Mouse (Mus musculus) adrenal gland, adult 10 weeks (tissue): ENCODE results near the gene Spns1. TPM values are rescaled to one million over a fixed set of nuclear protein-coding genes. Genes with fewer than 3 reads are reported as not detected.

Source experiments
- polyA plus RNA-seq: library from polyadenylated mRNA; stranded (reverse); fragments of 350-450 nt; fragmentation: Illumina TruSeq; extraction: RNeasy Lipid Tissue Mini Kit (QIAGEN cat#74804); gene quantifications from one replicate; pipeline ENCODE4 v1.2.3, GENCODE M21; 2014; ENCODE audit warnings: low read depth, low replicate concordance

The Spns1 gene
- 2.4 TPM for polyA plus RNA-seq

GRCm38 (mm10) chr7:126377278-126378158 is at the start of gene Spns1:
TSS of gene Spns1 (minus strand) at chr7:126377450.

GRCm38 (mm10) chr7:126414725-126415124 is 37.5 kb upstream of the Spns1 start, which contains the start of gene Cd19:
TSS of gene Cd19 (minus strand) at chr7:126414889.

GRCm38 (mm10) chr7:126396298-126397119 is 19.3 kb upstream of the Spns1 start, which contains the start of gene Nfatc2ip:
TSS of gene Nfatc2ip (minus strand) at chr7:126396737.

GRCm38 (mm10) chr7:126369393-126369792 is 7.9 kb downstream of the Spns1 start, which contains the start of gene Lat:
TSS of gene Lat (minus strand) at chr7:126369570.

Other genes starting within 250 kb of the Spns1 start
- 72.1 TPM for gene Xpo6, start 176.9 kb downstream of the Spns1 start, polyA plus RNA-seq
- gene Sbk1, start 104.8 kb downstream of the Spns1 start, polyA plus RNA-seq, result 25.2 TPM
- gene Lat, start 7.9 kb downstream of the Spns1 start, polyA plus RNA-seq, result not detected
- 7.6 TPM for gene Nfatc2ip, start 19.3 kb upstream of the Spns1 start, polyA plus RNA-seq
- not detected for gene Cd19, start 37.4 kb upstream of the Spns1 start, polyA plus RNA-seq
- gene Rabep2, start 51.3 kb upstream of the Spns1 start, polyA plus RNA-seq, result 0.47 TPM
- gene Atp2a1, start 85.7 kb upstream of the Spns1 start, polyA plus RNA-seq, result 5.9 TPM
- 1.3 TPM for gene Sh2b1, start 98.0 kb upstream of the Spns1 start, polyA plus RNA-seq
- 8.8 TPM for gene Tufm, start 109.9 kb upstream of the Spns1 start, polyA plus RNA-seq
- gene Atxn2l, start 126.0 kb upstream of the Spns1 start, polyA plus RNA-seq, result 23.1 TPM
- gene Eif3c, start 189.0 kb upstream of the Spns1 start, polyA plus RNA-seq, result 249 TPM
- 0.47 TPM for gene Apobr, start 207.5 kb upstream of the Spns1 start, polyA plus RNA-seq
- gene Cln3, start 208.4 kb upstream of the Spns1 start, polyA plus RNA-seq, result 2.4 TPM
- not detected for gene Il27, start 217.5 kb upstream of the Spns1 start, polyA plus RNA-seq